Comparison of ENCODE assay signal across 23 mouse cellular contexts in genomic region chr1:177039093-177039674, GRCm38 (mm10).
DNase-seq lines count a peak whose midpoint lies in the region; ATAC-seq and TF ChIP-seq lines count a peak whose summit lies in the region.
"Had no signal": no experiment of that assay in that cellular context is flagged by ENCODE, and none has a peak within 500 bp of the region (broad histone marks: within the 10 kb centered on the region; RNA-seq: fewer than 3 reads in every experiment).

No protein-coding gene starts in this region.

- no peak overlapping the region for H3K27ac ChIP-seq in hindbrain, embryonic 12.5 days
- no peak overlapping the region for H3K27ac ChIP-seq in hindbrain, embryonic 11.5 days (ENCODE audit: low read depth, low read length)
- H3K27ac ChIP-seq in lung, embryonic 14.5 days (ENCODE audit: low read depth): no peak overlapping the region
- no peak overlapping the region for H3K27ac ChIP-seq in forebrain, embryonic 14.5 days (ENCODE audit: low read depth, low read length)
- H3K27ac ChIP-seq: embryonic facial prominence, embryonic 13.5 days; heart, adult 2 months; heart, embryonic 15.5 days; limb, embryonic 12.5 days; liver, embryonic 14.5 days; macrophage had no signal

- H3K27me3 ChIP-seq in hindbrain, embryonic 12.5 days: no peaks in the 10 kb centered on the region
- no peaks in the 10 kb centered on the region for H3K27me3 ChIP-seq in hindbrain, embryonic 11.5 days (ENCODE audit: control insufficient read depth, insufficient read depth, low read length)
- H3K27me3 ChIP-seq in lung, embryonic 14.5 days (ENCODE audit: insufficient read depth, low read length): no peaks in the 10 kb centered on the region
- no peaks in the 10 kb centered on the region for H3K27me3 ChIP-seq in forebrain, embryonic 14.5 days (replicated peaks; ENCODE audit: control insufficient read depth, insufficient read depth, low read length)
- H3K27me3 ChIP-seq: CH12.LX; embryonic facial prominence, embryonic 13.5 days; heart, embryonic 15.5 days; limb, embryonic 12.5 days had no signal

- 72% methylated on average over 6 of the region's 6 CpGs for WGBS in hindbrain, embryonic 12.5 days
- WGBS in hindbrain, embryonic 11.5 days: 77% methylated on average over 6 of the region's 6 CpGs
- WGBS in lung, embryonic 14.5 days: 35% methylated on average over 6 of the region's 6 CpGs
- WGBS in forebrain, embryonic 14.5 days: 59% methylated on average over 6 of the region's 6 CpGs

- no peak overlapping the region for H3K4me2 ChIP-seq in hindbrain, embryonic 12.5 days (replicated peaks)
- no peak overlapping the region for H3K4me2 ChIP-seq in hindbrain, embryonic 11.5 days (replicated peaks; ENCODE audit: low read depth, low read length)
- no peak overlapping the region for H3K4me2 ChIP-seq in lung, embryonic 14.5 days
- H3K4me2 ChIP-seq in forebrain, embryonic 14.5 days (ENCODE audit: low read length): no peak overlapping the region
- H3K4me2 ChIP-seq: embryonic facial prominence, embryonic 13.5 days; heart, embryonic 15.5 days; limb, embryonic 12.5 days; midbrain, embryonic 11.5 days had no signal

- no peak overlapping the region for H3K4me3 ChIP-seq in hindbrain, embryonic 12.5 days
- H3K4me3 ChIP-seq in hindbrain, embryonic 11.5 days (ENCODE audit: low read depth, low read length): no peak overlapping the region
- H3K4me3 ChIP-seq in lung, embryonic 14.5 days (ENCODE audit: low read depth, low read length): no peak overlapping the region
- no peak overlapping the region for H3K4me3 ChIP-seq in forebrain, embryonic 14.5 days (ENCODE audit: low read depth, low read length)
- H3K4me3 ChIP-seq: embryonic facial prominence, embryonic 13.5 days; heart, adult 2 months; heart, embryonic 15.5 days; limb, embryonic 12.5 days had no signal

- 0 out of 2 replicates have a peak, but pooled peaks have one; percentile 40 for ATAC-seq in hindbrain, embryonic 12.5 days (ENCODE audit: low FRiP score)
- no peak for ATAC-seq in hindbrain, embryonic 11.5 days (ENCODE audit: low FRiP score)
- ATAC-seq in lung, embryonic 14.5 days (ENCODE audit: insufficient read depth): peak; percentile 95
- ATAC-seq in forebrain, embryonic 14.5 days: peak; percentile 82

- H3K4me1 ChIP-seq in hindbrain, embryonic 12.5 days: no peaks in the 10 kb centered on the region; the same call in 1 of the 2 replicates
- H3K4me1 ChIP-seq in hindbrain, embryonic 11.5 days (replicated peaks; ENCODE audit: control insufficient read depth, insufficient read depth, low read length): no peaks in the 10 kb centered on the region
- no peaks in the 10 kb centered on the region for H3K4me1 ChIP-seq in lung, embryonic 14.5 days (ENCODE audit: insufficient read depth)
- H3K4me1 ChIP-seq in forebrain, embryonic 14.5 days (ENCODE audit: control insufficient read depth, insufficient read depth, low read length): 0 out of 2 replicates have a peak, but pooled peaks cover 4% of the 10 kb centered on the region
- H3K4me1 ChIP-seq: embryonic facial prominence, embryonic 13.5 days; limb, embryonic 12.5 days had no signal

- no peaks in the 10 kb centered on the region for H3K9me3 ChIP-seq in hindbrain, embryonic 12.5 days (replicated peaks)
- H3K9me3 ChIP-seq in hindbrain, embryonic 11.5 days (ENCODE audit: control insufficient read depth, low read length): no peaks in the 10 kb centered on the region
- no peaks in the 10 kb centered on the region for H3K9me3 ChIP-seq in lung, embryonic 14.5 days (ENCODE audit: low read depth, low read length)
- H3K9me3 ChIP-seq in forebrain, embryonic 14.5 days (replicated peaks; ENCODE audit: control insufficient read depth, low read length): no peaks in the 10 kb centered on the region
- H3K9me3 ChIP-seq: embryonic facial prominence, embryonic 13.5 days; heart, embryonic 15.5 days; limb, embryonic 12.5 days had no signal

- DNase-seq in hindbrain, embryonic 11.5 days (ENCODE audit: low spot score): no peak
- peak; percentile 87 for DNase-seq in lung, embryonic 14.5 days
- DNase-seq in lung, postnatal 14 days: no peak
- peak; percentile 86 for DNase-seq in forebrain, embryonic 14.5 days (ENCODE audit: low spot score)
- peak; percentile 51 for DNase-seq in layer of hippocampus, adult 9-11 months
- no peak for DNase-seq in heart, adult 8-10 months (ENCODE audit: low spot score)
- DNase-seq: adrenal gland, postnatal 14 days; cerebellum, adult 11-12 months; cerebellum, postnatal 14 days; gastrocnemius, postnatal 25 days; heart, adult 2 months; heart, postnatal 4 days; kidney, adult 11 months; right cerebral cortex, postnatal 4 days; thymus, postnatal 4 days had no signal

- TF ChIP-seq CTCF in lung, embryonic 14.5 days (IDR thresholded peaks at IDR 0.05; ENCODE audit: low read depth): no peak

- H3K9ac ChIP-seq in hindbrain, embryonic 12.5 days: no peak overlapping the region
- H3K9ac ChIP-seq in hindbrain, embryonic 11.5 days (ENCODE audit: low read depth, low read length): no peak overlapping the region
- no peak overlapping the region for H3K9ac ChIP-seq in lung, embryonic 14.5 days
- no peak overlapping the region for H3K9ac ChIP-seq in forebrain, embryonic 14.5 days (ENCODE audit: low read length)
- H3K9ac ChIP-seq: embryonic facial prominence, embryonic 13.5 days; heart, embryonic 15.5 days; limb, embryonic 12.5 days; liver, embryonic 14.5 days had no signal

- H3K36me3 ChIP-seq in hindbrain, embryonic 12.5 days: no peaks in the 10 kb centered on the region
- no peaks in the 10 kb centered on the region for H3K36me3 ChIP-seq in hindbrain, embryonic 11.5 days (ENCODE audit: control insufficient read depth, insufficient read depth, low read length)
- H3K36me3 ChIP-seq in lung, embryonic 14.5 days (ENCODE audit: insufficient read depth): no peaks in the 10 kb centered on the region
- H3K36me3 ChIP-seq in forebrain, embryonic 14.5 days (ENCODE audit: control insufficient read depth, insufficient read depth, low read length): peaks cover 3% of the 10 kb centered on the region; the same call in 1 of the 2 replicates
- H3K36me3 ChIP-seq: embryonic facial prominence, embryonic 13.5 days; heart, embryonic 15.5 days had no signal

Comparison
In these comparisons a context has a peak if more than half of its experiments do, and no peak if none do; other contexts are left out.
1. DNase-seq: peak in lung, embryonic 14.5 days (single experiment), forebrain, embryonic 14.5 days (single experiment) and layer of hippocampus, adult 9-11 months (single experiment); none in hindbrain, embryonic 11.5 days (single experiment), lung, postnatal 14 days (single experiment) and heart, adult 8-10 months (single experiment).